Mouse (Mus musculus): ENCODE data around the gene Rgs9bp. TPM values are rescaled to one million over a fixed set of nuclear protein-coding genes. Genes with fewer than 3 reads are reported as not detected.

Gene Rgs9bp
- 0.01 TPM in 1 of 2 replicates, not detected in the other for polyA plus RNA-seq (2012)

DNA sequence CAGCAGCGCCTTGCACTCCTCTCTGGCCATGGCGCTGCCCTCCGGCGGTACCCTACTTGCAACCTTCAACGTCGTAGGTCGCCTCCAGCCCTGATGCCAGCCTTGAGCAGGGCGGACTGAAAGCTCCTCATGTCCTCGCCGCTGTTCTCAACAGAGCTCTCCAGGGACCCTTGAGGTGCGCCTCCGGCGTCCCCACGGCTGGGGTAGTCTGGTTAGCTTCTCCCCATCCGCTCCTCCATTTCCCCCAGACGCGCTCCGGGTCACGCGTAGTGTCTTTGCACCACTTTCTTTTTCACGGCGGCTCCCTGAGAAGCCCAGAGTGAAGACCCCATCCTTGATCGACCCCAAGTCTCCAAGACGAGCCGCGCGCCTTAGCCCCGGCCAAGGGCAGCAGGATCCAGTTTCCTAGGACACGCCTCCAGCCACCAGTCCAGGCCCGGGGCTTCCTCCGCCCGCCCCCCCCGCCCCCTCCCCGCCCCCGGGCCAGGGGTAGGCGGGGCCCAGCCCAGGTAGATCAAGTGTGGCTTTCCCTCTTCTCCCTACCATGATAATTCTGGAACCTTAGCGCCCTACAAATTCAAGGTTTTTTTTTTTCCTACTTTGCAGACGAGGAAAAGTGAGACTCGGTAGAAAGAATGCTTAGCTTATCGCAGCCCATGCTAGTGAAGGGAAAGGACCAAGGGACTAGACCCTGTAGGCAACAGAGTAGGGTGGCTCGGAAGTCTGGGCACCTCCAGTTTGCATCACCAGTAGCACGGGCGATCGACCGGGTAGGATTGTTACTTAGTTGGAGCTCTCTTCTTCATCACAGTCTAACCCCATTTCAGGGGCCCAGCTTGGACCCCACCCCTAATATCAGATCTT, at the start of gene Rgs9bp:
Gene Rgs9bp, minus strand, starts transcription at position 392 of the 864 bp plus-strand sequence.
- peak within 1 kb of the TSS; percentile 88 for H3K4me3 ChIP-seq (replicated peaks)
- peaks cover 5% of the 10 kb centered on the region for H3K36me3 ChIP-seq (ENCODE audit: control insufficient read depth)
- H3K4me1 ChIP-seq (ENCODE audit: control insufficient read depth), result peaks cover 63% of the 10 kb centered on the region
- peaks cover 9% of the 10 kb centered on the region; the same call in 1 of the 2 replicates for H3K9me3 ChIP-seq (ENCODE audit: control insufficient read depth, low read length)
- H3K27me3 ChIP-seq (ENCODE audit: control insufficient read depth), result peaks cover 46% of the 10 kb centered on the region
- TF ChIP-seq GATA1 (IDR thresholded peaks at IDR 0.05; ENCODE audit: low read length), result no peak
- no peak for TF ChIP-seq TAL1 (IDR thresholded peaks at IDR 0.05; ENCODE audit: low read length)

DNA sequence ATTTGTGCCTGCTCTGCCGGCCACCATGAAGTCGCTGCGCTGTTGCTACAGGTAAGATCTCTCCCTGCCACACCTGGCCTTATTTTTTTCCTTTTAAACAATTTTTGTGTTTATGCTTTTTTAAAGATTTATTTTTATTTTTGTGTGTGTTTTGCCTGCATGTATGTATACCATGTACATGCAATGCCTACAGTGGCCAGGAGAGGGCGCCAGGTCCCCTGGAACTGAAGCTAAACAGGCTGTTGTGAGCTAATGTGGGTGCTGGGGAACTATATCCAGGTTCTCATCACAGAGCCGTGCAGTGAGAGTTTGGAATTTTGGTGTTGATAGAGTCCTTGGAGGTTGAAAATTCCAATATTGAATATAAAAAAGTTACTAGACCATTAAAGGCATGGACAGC, 43.1 kb upstream of the Rgs9bp start:
- no peaks in the 10 kb centered on the region for H3K27me3 ChIP-seq (ENCODE audit: control insufficient read depth)
- TF ChIP-seq GATA1 (IDR thresholded peaks at IDR 0.05; ENCODE audit: low read length) (no peak), TAL1 (IDR thresholded peaks at IDR 0.05; ENCODE audit: low read length) (no peak)
- H3K36me3 ChIP-seq (ENCODE audit: control insufficient read depth), result peaks cover 94% of the 10 kb centered on the region
- H3K4me3 ChIP-seq (replicated peaks), result no peak overlapping the region
- H3K9me3 ChIP-seq (ENCODE audit: control insufficient read depth, low read length), result no peaks in the 10 kb centered on the region
- H3K4me1 ChIP-seq (ENCODE audit: control insufficient read depth), result no peaks in the 10 kb centered on the region

DNA sequence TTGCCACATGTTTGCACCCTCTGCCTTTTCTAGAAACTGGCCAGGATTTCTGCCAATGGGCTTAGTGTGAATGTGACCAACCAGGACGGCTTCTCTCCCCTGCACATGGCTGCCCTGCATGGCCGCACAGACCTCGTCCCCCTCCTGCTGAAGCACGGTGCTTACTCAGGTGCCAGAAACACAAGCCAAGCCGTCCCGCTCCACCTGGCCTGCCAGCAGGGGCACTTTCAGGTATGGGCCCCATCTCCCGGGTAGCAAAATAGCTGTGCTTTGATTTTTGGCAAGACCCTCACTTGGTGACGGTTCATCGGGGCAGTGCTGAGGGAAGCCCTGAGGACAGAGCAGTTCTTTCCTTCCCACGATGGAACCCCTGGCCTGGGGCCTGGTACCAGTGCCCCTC, 42.0 kb upstream of the Rgs9bp start:
- H3K4me3 ChIP-seq (replicated peaks), result no peak overlapping the region
- no peaks in the 10 kb centered on the region for H3K4me1 ChIP-seq (ENCODE audit: control insufficient read depth)
- TF ChIP-seq GATA1 (IDR thresholded peaks at IDR 0.05; ENCODE audit: low read length) (no peak), TAL1 (IDR thresholded peaks at IDR 0.05; ENCODE audit: low read length) (no peak)
- H3K36me3 ChIP-seq (ENCODE audit: control insufficient read depth), result peaks cover 94% of the 10 kb centered on the region
- no peaks in the 10 kb centered on the region for H3K9me3 ChIP-seq (ENCODE audit: control insufficient read depth, low read length)
- no peaks in the 10 kb centered on the region for H3K27me3 ChIP-seq (ENCODE audit: control insufficient read depth)

DNA sequence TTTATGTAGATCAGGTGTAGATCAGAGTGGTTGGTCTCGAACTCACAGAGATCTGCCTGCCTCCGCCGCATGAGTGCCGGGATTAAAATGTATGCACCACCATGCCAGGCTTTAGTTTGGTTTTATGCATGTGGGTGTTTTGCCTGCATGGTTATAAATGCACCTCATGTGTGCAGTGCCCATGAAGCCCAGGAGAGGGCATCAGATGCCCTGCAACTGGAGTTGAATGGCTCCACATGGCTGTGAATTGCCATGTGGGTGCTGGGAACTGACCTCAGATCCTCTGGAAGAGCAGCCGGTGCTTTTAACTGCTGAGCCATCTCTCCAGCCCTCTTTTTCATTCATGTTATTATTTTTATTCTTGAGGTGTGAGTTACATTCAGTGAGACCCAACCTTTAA, 40.7 kb upstream of the Rgs9bp start:
- peaks cover 95% of the 10 kb centered on the region for H3K36me3 ChIP-seq (ENCODE audit: control insufficient read depth)
- TF ChIP-seq TAL1 (IDR thresholded peaks at IDR 0.05; ENCODE audit: low read length) (no peak), GATA1 (IDR thresholded peaks at IDR 0.05; ENCODE audit: low read length) (no peak)
- H3K4me3 ChIP-seq (replicated peaks), result no peak overlapping the region
- no peaks in the 10 kb centered on the region for H3K27me3 ChIP-seq (ENCODE audit: control insufficient read depth)
- no peaks in the 10 kb centered on the region for H3K9me3 ChIP-seq (ENCODE audit: control insufficient read depth, low read length)
- H3K4me1 ChIP-seq (ENCODE audit: control insufficient read depth), result no peaks in the 10 kb centered on the region

DNA sequence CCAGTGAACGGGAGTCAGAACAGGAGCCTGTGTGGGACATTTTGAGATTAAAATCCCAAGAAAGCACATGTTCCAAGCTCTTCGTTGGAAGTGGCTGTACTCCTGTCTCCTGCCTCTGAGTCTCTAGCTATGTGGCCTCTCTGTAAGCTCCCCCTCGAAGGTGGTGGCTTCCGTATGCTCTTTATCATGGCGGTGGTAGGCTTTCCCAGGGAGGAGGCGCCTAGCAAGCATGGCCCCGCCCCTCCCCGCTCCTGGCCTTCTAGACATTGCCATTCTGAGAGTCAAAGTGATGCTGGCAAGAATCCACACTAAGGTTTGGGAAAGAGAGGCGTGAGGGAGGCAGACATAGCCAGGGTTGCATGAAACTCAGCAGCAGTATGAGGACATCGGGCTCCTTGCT, 37.2 kb upstream of the Rgs9bp start:
- Histone ChIP-seq H3K36me3 (ENCODE audit: control insufficient read depth) (peaks cover 97% of the 10 kb centered on the region), H3K27me3 (ENCODE audit: control insufficient read depth) (no peaks in the 10 kb centered on the region)

DNA sequence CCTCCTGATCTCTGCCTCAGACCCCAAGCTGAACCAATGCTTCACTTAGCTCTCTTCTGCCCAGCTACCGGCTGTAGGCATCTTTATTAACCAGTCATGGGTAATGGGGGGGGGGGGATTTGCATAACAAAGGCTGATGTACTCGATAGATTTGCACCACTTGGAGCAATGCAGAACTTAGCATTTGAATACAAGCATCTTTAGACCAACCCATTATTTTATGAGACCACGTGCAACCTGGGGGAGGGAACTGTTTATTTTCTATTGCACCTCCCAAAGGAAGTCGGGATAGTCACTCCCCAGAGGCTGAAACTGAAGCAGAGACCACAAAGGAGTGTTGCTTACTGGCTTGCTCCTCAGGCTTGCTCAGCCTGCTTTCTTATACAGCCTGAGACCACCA, 32.1 kb upstream of the Rgs9bp start:
- H3K36me3 ChIP-seq (ENCODE audit: control insufficient read depth), result peaks cover 97% of the 10 kb centered on the region
- H3K4me1 ChIP-seq (ENCODE audit: control insufficient read depth), result no peaks in the 10 kb centered on the region
- TF ChIP-seq GATA1 (IDR thresholded peaks at IDR 0.05; ENCODE audit: low read length) (no peak), TAL1 (IDR thresholded peaks at IDR 0.05; ENCODE audit: low read length) (no peak)
- no peaks in the 10 kb centered on the region for H3K9me3 ChIP-seq (ENCODE audit: control insufficient read depth, low read length)
- H3K27me3 ChIP-seq (ENCODE audit: control insufficient read depth), result no peaks in the 10 kb centered on the region
- H3K4me3 ChIP-seq (replicated peaks), result no peak overlapping the region

More for the DNA sequence above, 37.2 kb upstream of the Rgs9bp start:
- no peaks in the 10 kb centered on the region for H3K9me3 ChIP-seq (ENCODE audit: control insufficient read depth, low read length)
- no peaks in the 10 kb centered on the region for H3K4me1 ChIP-seq (ENCODE audit: control insufficient read depth)
- no peak for TF ChIP-seq GATA1 (IDR thresholded peaks at IDR 0.05; ENCODE audit: low read length)
- no peak for TF ChIP-seq TAL1 (IDR thresholded peaks at IDR 0.05; ENCODE audit: low read length)
- no peak overlapping the region for H3K4me3 ChIP-seq (replicated peaks)

DNA sequence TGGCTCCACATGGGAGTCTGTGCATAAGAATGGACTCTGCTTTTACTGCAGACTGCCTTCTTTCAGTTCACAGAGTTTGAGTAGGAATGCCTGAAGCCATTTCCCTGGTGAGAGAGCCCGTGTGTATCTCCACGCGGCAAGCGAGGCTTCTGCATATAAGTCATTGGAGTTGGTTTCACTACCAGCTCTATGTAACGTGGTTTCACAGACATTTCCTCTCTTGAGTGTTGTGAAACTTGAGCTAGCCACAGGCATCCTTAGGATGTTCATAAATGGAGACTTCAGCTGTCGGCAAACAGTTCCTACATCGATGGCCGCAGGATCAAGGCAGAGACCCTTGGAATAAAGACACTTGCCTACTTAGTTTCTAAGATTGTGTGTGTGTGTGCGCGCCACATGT, 23.9 kb upstream of the Rgs9bp start:
- Histone ChIP-seq H3K4me3 (replicated peaks) (no peak overlapping the region), H3K9me3 (ENCODE audit: control insufficient read depth, low read length) (no peaks in the 10 kb centered on the region), H3K4me1 (ENCODE audit: control insufficient read depth) (no peaks in the 10 kb centered on the region), H3K27me3 (ENCODE audit: control insufficient read depth) (no peaks in the 10 kb centered on the region), H3K36me3 (ENCODE audit: control insufficient read depth) (peaks cover 91% of the 10 kb centered on the region)
- no peak for TF ChIP-seq TAL1 (IDR thresholded peaks at IDR 0.05; ENCODE audit: low read length)
- no peak for TF ChIP-seq GATA1 (IDR thresholded peaks at IDR 0.05; ENCODE audit: low read length)

DNA sequence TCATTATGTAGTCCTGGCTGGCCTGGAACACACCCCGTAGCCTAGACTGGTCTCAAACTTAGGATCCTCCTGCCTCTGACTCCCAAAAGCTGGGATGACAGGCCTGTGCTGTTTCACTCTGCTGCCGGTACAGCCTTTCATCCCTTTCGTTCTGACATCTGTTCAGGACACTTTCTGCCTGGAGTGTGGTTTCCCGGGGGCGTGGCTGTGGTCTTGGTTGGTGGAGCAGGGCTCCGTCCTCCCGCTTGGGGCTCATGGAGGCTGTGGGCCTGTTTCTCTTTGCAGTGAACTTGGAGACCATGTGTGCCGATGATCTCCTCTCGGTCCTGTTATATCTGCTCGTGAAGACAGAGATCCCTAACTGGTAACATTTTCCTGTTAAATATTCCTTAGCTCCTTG, 21.4 kb upstream of the Rgs9bp start:
- H3K27me3 ChIP-seq (ENCODE audit: control insufficient read depth), result no peaks in the 10 kb centered on the region
- peaks cover 3% of the 10 kb centered on the region for H3K4me1 ChIP-seq (ENCODE audit: control insufficient read depth)
- no peak for TF ChIP-seq TAL1 (IDR thresholded peaks at IDR 0.05; ENCODE audit: low read length)
- no peak for TF ChIP-seq GATA1 (IDR thresholded peaks at IDR 0.05; ENCODE audit: low read length)
- no peak overlapping the region for H3K4me3 ChIP-seq (replicated peaks)
- H3K36me3 ChIP-seq (ENCODE audit: control insufficient read depth), result peaks cover 89% of the 10 kb centered on the region
- H3K9me3 ChIP-seq (ENCODE audit: control insufficient read depth, low read length), result no peaks in the 10 kb centered on the region

DNA sequence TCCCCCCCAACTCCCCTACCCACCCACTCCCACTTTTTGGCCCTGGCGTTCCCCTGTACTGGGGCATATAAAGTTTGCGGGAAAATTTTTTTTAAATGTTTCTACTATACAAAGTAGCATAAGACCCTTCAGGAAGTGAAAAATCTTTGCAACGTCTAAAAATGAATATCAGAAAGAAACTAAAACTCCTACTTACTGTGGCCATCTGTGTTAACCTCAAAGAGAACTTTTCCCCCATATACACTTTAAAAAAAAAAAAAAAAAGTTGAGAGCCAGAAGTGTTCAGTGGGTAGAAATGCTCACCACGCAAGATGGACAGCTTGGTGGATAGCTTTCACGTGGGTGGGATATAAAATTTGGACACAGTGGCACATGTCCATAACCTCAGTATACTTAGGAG, 17.4 kb upstream of the Rgs9bp start:
- Histone ChIP-seq H3K4me3 (replicated peaks) (no peak overlapping the region), H3K36me3 (ENCODE audit: control insufficient read depth) (peaks cover 86% of the 10 kb centered on the region), H3K9me3 (ENCODE audit: control insufficient read depth, low read length) (no peaks in the 10 kb centered on the region), H3K4me1 (ENCODE audit: control insufficient read depth) (peaks cover 28% of the 10 kb centered on the region), H3K27me3 (ENCODE audit: control insufficient read depth) (no peaks in the 10 kb centered on the region)
- no peak for TF ChIP-seq GATA1 (IDR thresholded peaks at IDR 0.05; ENCODE audit: low read length)
